In the genomic region with DNA sequence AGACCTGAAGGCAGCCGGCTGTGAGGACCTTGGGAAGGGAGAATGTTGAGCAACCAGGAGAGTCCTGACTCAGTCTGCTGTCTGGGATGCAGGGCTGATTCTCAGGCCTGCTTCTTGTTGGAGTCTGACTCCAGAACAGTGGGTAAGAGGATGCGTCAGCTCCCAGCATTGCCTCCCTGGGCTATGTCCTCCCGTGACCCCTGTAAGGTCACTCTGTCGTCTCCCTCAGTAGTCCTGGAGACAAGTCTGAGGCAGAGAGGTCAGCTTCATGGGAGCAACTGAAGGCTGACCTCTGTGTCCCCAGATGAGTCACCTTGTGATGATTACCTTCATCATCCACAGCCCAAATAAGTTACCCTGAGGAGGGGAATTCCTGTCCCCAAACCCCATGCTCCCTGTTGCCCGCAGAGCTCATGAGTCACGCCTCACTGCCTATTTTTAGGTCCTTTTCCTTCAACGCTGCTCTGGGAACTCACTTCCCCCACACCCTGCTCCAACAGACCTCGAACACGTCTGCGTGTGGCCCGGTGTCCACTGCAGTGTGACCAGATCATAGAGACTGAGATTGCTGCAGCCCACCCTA, we compare ENCODE assay signal across 14 mouse cellular contexts.
DNase-seq lines count a peak whose midpoint lies in the region; ATAC-seq and TF ChIP-seq lines count a peak whose summit lies in the region.
"Had no signal": no experiment of that assay in that cellular context is flagged by ENCODE, and none has a peak within 500 bp of the region (broad histone marks: within the 10 kb centered on the region; RNA-seq: fewer than 3 reads in every experiment).

No protein-coding gene starts in this region.

- no peak overlapping the region for H3K4me3 ChIP-seq in heart, embryonic 14.5 days (ENCODE audit: control insufficient read depth in 1 of 2, insufficient read depth in 1 of 2, low read depth in 1 of 2, low read length in 2 of 2)
- H3K4me3 ChIP-seq in hindbrain, embryonic 10.5 days, result no peak overlapping the region
- H3K4me3 ChIP-seq in intestine, postnatal 0 days (ENCODE audit: low read depth, low read length), result no peak overlapping the region
- H3K4me3 ChIP-seq: forebrain, embryonic 10.5 days; left cerebral cortex, adult 2 months had no signal

- no peaks in the 10 kb centered on the region for H3K9me3 ChIP-seq in heart, embryonic 14.5 days (ENCODE audit: control insufficient read depth, low read length)
- no peaks in the 10 kb centered on the region for H3K9me3 ChIP-seq in hindbrain, embryonic 10.5 days
- H3K9me3 ChIP-seq in intestine, postnatal 0 days (ENCODE audit: control insufficient read depth), result no peaks in the 10 kb centered on the region
- H3K9me3 ChIP-seq: forebrain, embryonic 10.5 days had no signal

- H3K4me1 ChIP-seq in heart, embryonic 14.5 days (ENCODE audit: control insufficient read depth in 2 of 2, insufficient read depth in 2 of 2, low read length in 2 of 2), result peaks cover 31 to 38% of the 10 kb centered on the region in 2 experiments
- H3K4me1 ChIP-seq in hindbrain, embryonic 10.5 days (replicated peaks), result peaks cover 37% of the 10 kb centered on the region
- H3K4me1 ChIP-seq in intestine, postnatal 0 days (replicated peaks; ENCODE audit: control insufficient read depth, insufficient read depth, low read length), result no peaks in the 10 kb centered on the region

- TF ChIP-seq CTCF in intestine, postnatal 0 days (IDR thresholded peaks at IDR 0.05; ENCODE audit: low read depth), result no peak

- 14% methylated on average over 11 of the region's 11 CpGs for WGBS in heart, embryonic 14.5 days
- 54% methylated on average over 11 of the region's 11 CpGs for WGBS in hindbrain, embryonic 10.5 days
- WGBS in intestine, postnatal 0 days, result 59% methylated on average over 11 of the region's 11 CpGs

- no peak overlapping the region for H3K9ac ChIP-seq in heart, embryonic 14.5 days (ENCODE audit: low read length)
- H3K9ac ChIP-seq in intestine, postnatal 0 days (ENCODE audit: low read depth, low read length), result no peak overlapping the region
- H3K9ac ChIP-seq: liver, embryonic 14.5 days had no signal

- ATAC-seq in heart, embryonic 14.5 days (ENCODE audit: insufficient number of reproducible peaks, insufficient read depth, low FRiP score, low read depth), result peak; percentile 58
- ATAC-seq in intestine, postnatal 0 days, result no peak

- 0 out of 2 replicates have a peak overlapping the region, but pooled peaks have one; percentile 1 for H3K4me2 ChIP-seq in heart, embryonic 14.5 days (ENCODE audit: low read length)
- no peak overlapping the region for H3K4me2 ChIP-seq in intestine, postnatal 0 days (replicated peaks; ENCODE audit: low read depth)
- H3K4me2 ChIP-seq: midbrain, embryonic 11.5 days had no signal

- peak; percentile 82 to 90 for DNase-seq in adrenal gland, adult (ENCODE audit: inconsistent age in 2 of 2, low spot score in 1 of 2)
- no peak for DNase-seq in adrenal gland, postnatal 4 days (ENCODE audit: low spot score in 2 of 2)
- DNase-seq in 416B (ENCODE audit: low read depth), result peak; percentile 63
- peak; percentile 72 for DNase-seq in adrenal gland, postnatal 36 days
- DNase-seq in hindbrain, embryonic 10.5 days (ENCODE audit: low spot score), result no peak
- DNase-seq in retina, postnatal 1 day, result no peak
- DNase-seq: embryo, embryonic 11 days; gastrocnemius, postnatal 36 days had no signal

- no peaks in the 10 kb centered on the region for H3K36me3 ChIP-seq in heart, embryonic 14.5 days (ENCODE audit: control insufficient read depth, insufficient read depth, low read length)
- no peaks in the 10 kb centered on the region for H3K36me3 ChIP-seq in hindbrain, embryonic 10.5 days
- H3K36me3 ChIP-seq in intestine, postnatal 0 days (ENCODE audit: control insufficient read depth, insufficient read depth), result no peaks in the 10 kb centered on the region
- H3K36me3 ChIP-seq: forebrain, embryonic 10.5 days had no signal

- no peaks in the 10 kb centered on the region for H3K27me3 ChIP-seq in heart, embryonic 14.5 days (ENCODE audit: control insufficient read depth, insufficient read depth, low read length)
- H3K27me3 ChIP-seq in hindbrain, embryonic 10.5 days (ENCODE audit: insufficient read depth, poor library complexity, severe bottlenecking), result no peaks in the 10 kb centered on the region
- no peaks in the 10 kb centered on the region for H3K27me3 ChIP-seq in intestine, postnatal 0 days (replicated peaks; ENCODE audit: control insufficient read depth, insufficient read depth, low read length)

- H3K27ac ChIP-seq in heart, embryonic 14.5 days (replicated peaks in 1 of 2; ENCODE audit: control insufficient read depth in 1 of 2, insufficient read depth in 1 of 2, low read depth in 2 of 2, low read length in 2 of 2), result peak overlapping the region; percentile 69 to 80
- H3K27ac ChIP-seq in hindbrain, embryonic 10.5 days, result no peak overlapping the region
- no peak overlapping the region for H3K27ac ChIP-seq in intestine, postnatal 0 days (ENCODE audit: low read depth, low read length)
- H3K27ac ChIP-seq: forebrain, embryonic 10.5 days; left cerebral cortex, adult 2 months; liver, embryonic 14.5 days had no signal

Comparison
In these comparisons a context has a peak if more than half of its experiments do, and no peak if none do; other contexts are left out.
1. DNase-seq: peak in adrenal gland, adult (2 of 2), 416B (single experiment) and adrenal gland, postnatal 36 days (2 of 2); none in adrenal gland, postnatal 4 days (0 of 2), hindbrain, embryonic 10.5 days (single experiment) and retina, postnatal 1 day (single experiment).
2. H3K27ac ChIP-seq: peak in heart, embryonic 14.5 days (2 of 2); none in hindbrain, embryonic 10.5 days (single experiment) and intestine, postnatal 0 days (single experiment).